Mouse (Mus musculus) intestine, postnatal 0 days (tissue): ENCODE data around the gene Tgfbr3. TPM values are rescaled to one million over a fixed set of nuclear protein-coding genes. Genes with fewer than 3 reads are reported as not detected.

Experiments used
- ATAC-seq: fragments of 200-750 bp; cut with Nextera tagmentation; 2 replicates; pipeline ENCODE4 v1.8.0; 2017; ENCODE audit warnings: mild to moderate bottlenecking, moderate TSS enrichment, moderate library complexity
- H3K27ac ChIP-seq: fragments of 300-500 bp; sonication (generic); 2 replicates; pipeline ENCODE4 v1.5.1; 2014; ENCODE audit warnings: mild to moderate bottlenecking, low read depth, low read length, moderate library complexity
- H3K27me3 ChIP-seq: fragments of 300-500 bp; sonication (generic); replicated peaks from 2 replicates; pipeline ENCODE4 v1.6.1; 2014; ENCODE audit warnings: low read length, mixed read lengths; ENCODE audit not compliant: control insufficient read depth, insufficient read depth
- H3K36me3 ChIP-seq: fragments of 300-500 bp; sonication (generic); 2 replicates; pipeline ENCODE4 v1.6.1; 2014; ENCODE audit warnings: mild to moderate bottlenecking, moderate library complexity; ENCODE audit not compliant: control insufficient read depth, insufficient read depth
- H3K4me1 ChIP-seq: fragments of 300-500 bp; sonication (generic); replicated peaks from 2 replicates; pipeline ENCODE4 v1.6.1; 2014; ENCODE audit warnings: antibody characterized with exemption, low read length, mixed read lengths; ENCODE audit not compliant: control insufficient read depth, insufficient read depth
- H3K4me2 ChIP-seq: fragments of 300-500 bp; sonication (generic); replicated peaks from 2 replicates; pipeline ENCODE4 v1.6.1; 2014; ENCODE audit warnings: low read depth, mild to moderate bottlenecking, moderate library complexity
- H3K4me3 ChIP-seq: fragments of 300-500 bp; sonication (generic); 2 replicates; pipeline ENCODE4 v1.5.1; 2014; ENCODE audit warnings: low read depth, low read length
- H3K9ac ChIP-seq: fragments of 300-500 bp; sonication (generic); 2 replicates; pipeline ENCODE4 v1.6.1; 2014; ENCODE audit warnings: mild to moderate bottlenecking, low read depth, low read length
- H3K9me3 ChIP-seq: fragments of 300-500 bp; sonication (generic); 2 replicates; pipeline ENCODE4 v1.6.1; 2016; ENCODE audit warnings: mixed run types; ENCODE audit not compliant: control insufficient read depth
- CTCF ChIP-seq: sonication (generic); IDR thresholded peaks from 2 replicates; pipeline ENCODE4 v1.5.1; 2016; ENCODE audit warnings: low read depth, mild to moderate bottlenecking, control low read depth, antibody characterized with exemption, moderate library complexity
- WGBS: fragments of 180-500 bp; shearing (Covaris S2); extraction: QIAGEN DNeasy Blood & Tissue Kit; methylation state at CpG from one replicate; pipeline ENCODE4 v1.1.7; 2014; 5-methylcytosine and 5-hydroxymethylcytosine counted together
- polyA plus RNA-seq: library from polyadenylated mRNA; unstranded; fragments of >200 nt; fragmentation: Nextera tagmentation; extraction: Ambion mirVana; gene quantifications from 2 replicates; pipeline ENCODE4 v1.2.1, GENCODE M21; 2015

Gene Tgfbr3
- polyA plus RNA-seq, 1 experiment from 2014 or later = 7.5 TPM

GRCm38 (mm10) chr5:107282561-107283307 is 6.7 kb downstream of the Tgfbr3 start:
- H3K36me3 ChIP-seq = no peaks in the 10 kb centered on the region
- ATAC-seq = no peak
- no peak for TF ChIP-seq CTCF

GRCm38 (mm10) chr5:107279263-107279662 is 10.2 kb downstream of the Tgfbr3 start:
- no peaks in the 10 kb centered on the region for H3K9me3 ChIP-seq
- H3K4me1 ChIP-seq = no peaks in the 10 kb centered on the region
- H3K4me3 ChIP-seq = no peak overlapping the region
- 73% methylated on average over 4 of the region's 4 CpGs for WGBS
- H3K36me3 ChIP-seq = no peaks in the 10 kb centered on the region
- no peak overlapping the region for H3K27ac ChIP-seq
- no peak overlapping the region for H3K4me2 ChIP-seq
- no peak overlapping the region for H3K9ac ChIP-seq
- TF ChIP-seq CTCF = no peak
- no peak for ATAC-seq
- no peaks in the 10 kb centered on the region for H3K27me3 ChIP-seq

More at GRCm38 (mm10) chr5:107282561-107283307, 6.7 kb downstream of the Tgfbr3 start:
- Histone ChIP-seq H3K4me1 (no peaks in the 10 kb centered on the region), H3K4me3 (no peak overlapping the region), H3K27me3 (no peaks in the 10 kb centered on the region), H3K9me3 (no peaks in the 10 kb centered on the region), H3K27ac (no peak overlapping the region), H3K4me2 (no peak overlapping the region), H3K9ac (no peak overlapping the region)
- WGBS = 80% methylated on average over 9 of the region's 9 CpGs

GRCm38 (mm10) chr5:107276186-107276585 is 13.2 kb downstream of the Tgfbr3 start:
- Histone ChIP-seq H3K9me3 (no peaks in the 10 kb centered on the region), H3K36me3 (no peaks in the 10 kb centered on the region), H3K4me1 (0 out of 2 replicates have a peak, but pooled peaks cover 7% of the 10 kb centered on the region), H3K4me2 (no peak overlapping the region), H3K9ac (no peak overlapping the region), H3K27me3 (no peaks in the 10 kb centered on the region), H3K27ac (no peak overlapping the region), H3K4me3 (no peak overlapping the region)
- ATAC-seq = no peak
- TF ChIP-seq CTCF = no peak
- 52% methylated on average over 3 of the region's 3 CpGs for WGBS

GRCm38 (mm10) chr5:107272252-107273028 is 17.0 kb downstream of the Tgfbr3 start:
- H3K9ac ChIP-seq = no peak overlapping the region
- 35% methylated on average over 11 of the region's 11 CpGs for WGBS
- no peaks in the 10 kb centered on the region for H3K36me3 ChIP-seq
- H3K4me2 ChIP-seq = 0 out of 2 replicates have a peak overlapping the region, but pooled peaks have one; percentile 13
- no peak overlapping the region for H3K27ac ChIP-seq
- no peaks in the 10 kb centered on the region for H3K9me3 ChIP-seq
- TF ChIP-seq CTCF = no peak
- no peaks in the 10 kb centered on the region for H3K27me3 ChIP-seq
- H3K4me1 ChIP-seq = 0 out of 2 replicates have a peak, but pooled peaks cover 7% of the 10 kb centered on the region
- ATAC-seq = peak; percentile 88
- H3K4me3 ChIP-seq = no peak overlapping the region

- H3K4me2 ChIP-seq = no peak overlapping the region
- no peak overlapping the region for H3K27ac ChIP-seq
- 30% methylated on average over 6 of the region's 6 CpGs for WGBS
- no peaks in the 10 kb centered on the region for H3K9me3 ChIP-seq
- H3K36me3 ChIP-seq = no peaks in the 10 kb centered on the region
- H3K27me3 ChIP-seq = no peaks in the 10 kb centered on the region
- H3K9ac ChIP-seq = no peak overlapping the region
- H3K4me3 ChIP-seq = no peak overlapping the region
- H3K4me1 ChIP-seq = 0 out of 2 replicates have a peak, but pooled peaks cover 7% of the 10 kb centered on the region
- ATAC-seq = no peak
- TF ChIP-seq CTCF = no peak
Observed at GRCm38 (mm10) chr5:107269006-107269328, 20.5 kb downstream of the Tgfbr3 start.

- 0 out of 2 replicates have a peak, but pooled peaks cover 7% of the 10 kb centered on the region for H3K4me1 ChIP-seq
- 47% methylated on average over 16 of the region's 16 CpGs for WGBS
- no peaks in the 10 kb centered on the region for H3K36me3 ChIP-seq
- no peak for ATAC-seq
- H3K9me3 ChIP-seq = no peaks in the 10 kb centered on the region
- no peak overlapping the region for H3K27ac ChIP-seq
- H3K27me3 ChIP-seq = no peaks in the 10 kb centered on the region
- no peak for TF ChIP-seq CTCF
- no peak overlapping the region for H3K4me2 ChIP-seq
- no peak overlapping the region for H3K9ac ChIP-seq
- H3K4me3 ChIP-seq = no peak overlapping the region
Observed at GRCm38 (mm10) chr5:107268121-107269005, 21.1 kb downstream of the Tgfbr3 start.
